Mouse (Mus musculus): ENCODE results near the gene Ano10.
"Not testable (repeated sequence)": the region's sequence is repeated elsewhere in the genome, so short reads cannot be mapped to it uniquely, and the experiment has no call there.

Ano10 gene

DNA sequence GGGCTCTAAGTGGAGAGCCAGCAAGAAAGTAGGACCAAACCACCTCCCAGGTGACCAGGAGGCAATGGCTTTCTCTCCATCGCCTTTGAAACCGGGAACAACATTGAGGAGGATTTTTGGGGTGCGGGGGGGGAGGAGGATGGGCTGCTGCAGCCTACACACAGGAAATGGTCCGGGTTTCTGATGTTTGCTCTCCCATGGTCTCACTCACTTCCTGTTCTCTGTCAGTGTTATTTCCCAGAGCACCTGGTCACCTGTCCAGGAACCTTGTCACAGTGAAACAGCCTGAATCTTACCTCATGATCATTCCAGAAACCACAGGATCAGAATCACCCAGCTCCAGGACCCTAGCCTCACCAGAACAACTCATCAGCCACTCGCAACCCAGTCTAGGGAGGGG is 100.4 kb downstream of the Ano10 start:
- DNase-seq, result no peak

DNA sequence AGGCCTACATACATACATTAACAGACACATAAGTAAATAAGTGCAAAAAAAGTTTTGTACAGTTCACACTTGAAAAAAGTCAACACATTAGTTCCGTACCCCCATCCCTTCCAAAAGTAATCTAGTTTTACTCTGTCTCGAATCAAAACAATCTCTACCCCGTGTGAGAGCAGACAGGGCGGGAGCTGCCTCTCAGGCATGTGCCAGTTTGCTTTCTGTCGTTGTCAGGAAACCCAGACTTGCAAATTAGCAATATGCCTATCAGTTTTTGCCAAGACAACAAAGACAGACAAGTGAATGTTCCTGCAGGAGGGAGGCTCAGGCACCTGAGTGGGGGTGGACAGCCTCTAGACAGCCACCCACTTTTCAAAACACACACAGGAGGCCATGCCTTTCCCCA is 100.9 kb downstream of the Ano10 start:
- DNase-seq, result no peak

DNA sequence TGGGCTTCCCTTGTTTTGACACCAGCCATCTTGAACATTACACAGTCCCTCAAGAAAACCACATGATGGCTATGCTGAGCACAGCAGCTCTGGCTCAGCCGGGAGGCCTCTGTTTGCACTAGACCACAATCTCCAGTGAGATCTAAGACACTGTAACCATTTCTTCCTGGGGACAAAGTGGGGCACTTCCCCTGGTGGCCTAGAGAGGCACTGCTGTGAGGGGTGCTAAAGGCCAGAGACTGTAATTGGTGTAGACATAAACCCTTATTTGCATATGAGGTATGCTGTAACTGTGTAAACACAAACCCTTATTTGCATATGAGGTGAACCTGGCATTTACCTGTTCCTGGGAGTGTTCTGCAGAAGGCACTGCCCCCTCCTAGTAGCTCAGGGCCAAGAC is 105.5 kb downstream of the Ano10 start:
- no peak for DNase-seq

DNA sequence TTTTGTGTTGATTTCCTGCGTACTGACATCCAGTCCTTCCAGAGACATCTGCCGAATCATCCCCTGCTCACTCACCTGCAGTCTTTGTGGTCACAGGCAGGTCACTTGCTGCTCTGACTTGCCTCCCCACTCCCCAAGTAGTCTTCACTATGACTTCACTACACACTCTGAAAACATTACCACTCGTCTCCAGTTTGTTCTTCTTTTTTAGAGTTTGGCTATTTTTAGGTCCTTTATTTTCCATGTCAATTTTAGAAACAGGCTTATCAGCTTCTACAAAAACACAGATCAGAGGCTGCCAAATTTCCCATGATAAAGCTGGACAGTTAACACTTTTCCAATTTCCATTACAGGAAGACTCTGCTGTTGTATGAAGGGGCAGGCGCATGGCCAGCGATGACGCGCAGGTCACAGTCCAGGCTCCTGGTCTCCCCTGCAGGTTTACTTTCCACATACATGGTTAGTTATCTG is 106.7 kb downstream of the Ano10 start:
- no peak for DNase-seq

DNA sequence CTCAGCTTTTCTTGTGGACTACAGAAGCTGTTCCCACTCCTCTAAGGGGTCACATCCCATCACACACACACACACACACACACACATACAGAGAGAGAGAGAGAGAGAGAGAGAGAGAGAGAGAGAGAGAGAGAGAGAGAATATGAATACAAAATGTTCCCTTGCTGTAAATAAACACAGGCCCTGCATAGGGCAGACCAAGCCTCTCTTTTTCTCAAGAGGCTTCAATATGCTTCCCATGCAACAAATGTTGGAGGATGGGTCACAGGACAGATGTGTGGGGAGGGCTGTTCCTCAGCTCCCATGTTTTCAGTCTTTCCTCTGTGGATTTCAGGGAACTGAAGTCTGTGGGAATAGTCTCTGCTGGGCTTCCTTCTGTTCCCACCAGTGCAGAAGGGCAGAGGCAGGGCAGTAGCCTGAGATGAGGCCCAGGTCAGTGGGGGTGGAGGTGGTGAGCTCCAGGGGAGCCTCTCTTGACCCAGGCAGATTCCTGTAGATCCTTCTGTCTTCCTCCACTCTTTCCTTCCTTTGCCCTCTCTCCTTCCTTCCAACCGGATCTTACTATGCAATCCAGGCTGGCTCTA is 107.5 kb downstream of the Ano10 start:
- no peak for DNase-seq

DNA sequence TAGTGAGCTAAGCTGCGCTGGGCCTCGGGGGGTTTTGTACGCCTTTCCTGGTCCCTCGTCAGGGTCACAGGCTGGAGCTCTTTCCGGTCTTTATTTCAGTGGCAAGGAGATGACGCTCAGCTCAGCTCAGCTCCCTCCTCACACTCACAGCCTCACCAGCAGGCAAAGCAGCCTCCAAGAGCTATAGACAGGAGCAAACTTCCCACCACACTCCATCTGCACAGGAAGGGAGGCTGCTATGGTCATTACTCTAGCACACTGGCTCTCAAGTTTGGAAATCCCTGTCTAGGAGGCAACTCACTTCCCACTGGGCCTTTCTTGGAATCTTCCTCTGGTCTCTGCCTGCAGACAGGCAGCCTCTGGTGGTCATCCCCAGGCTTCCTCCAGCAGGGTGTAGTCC is 108.3 kb downstream of the Ano10 start:
- no peak for DNase-seq

DNA sequence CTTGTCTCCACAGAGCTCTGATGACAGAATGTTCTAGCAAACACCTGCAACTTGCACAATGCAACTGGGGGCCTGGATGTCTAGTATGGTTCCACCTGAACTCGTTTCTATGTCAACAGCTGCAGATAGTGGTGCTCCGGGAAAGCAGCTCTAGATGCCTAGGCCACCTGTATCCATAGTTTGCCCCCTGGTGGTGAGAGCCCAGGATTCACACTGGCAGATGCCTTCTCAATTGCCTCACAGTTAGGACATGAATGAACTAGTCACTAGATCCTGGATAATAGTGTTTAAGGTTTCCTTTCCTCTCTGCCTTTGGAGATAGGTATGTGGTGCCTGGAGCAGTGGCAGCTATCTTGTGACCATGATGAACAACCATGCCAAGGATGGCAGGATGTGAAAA is 109.2 kb downstream of the Ano10 start:
- DNase-seq, result peak; percentile 76

DNA sequence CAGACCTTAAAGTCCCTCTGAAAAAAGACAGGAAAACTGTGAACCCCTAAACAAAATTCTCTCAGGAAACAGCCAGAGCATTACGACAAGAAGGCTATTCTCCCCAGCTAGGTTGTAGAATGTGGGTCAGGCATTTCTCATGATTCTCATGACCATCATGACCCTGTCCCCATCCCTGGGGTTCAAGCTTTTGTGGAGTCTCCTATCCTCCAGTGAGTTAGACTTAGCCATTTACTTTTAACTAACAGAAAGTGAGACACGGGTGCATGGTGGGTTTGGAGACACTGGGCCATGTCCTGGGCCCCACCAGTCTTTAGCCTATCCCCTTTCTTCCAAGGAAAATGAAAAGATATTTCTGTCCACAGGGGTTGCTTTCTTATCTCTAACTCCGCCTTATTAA is 109.9 kb downstream of the Ano10 start:
- DNase-seq, result no peak

DNA sequence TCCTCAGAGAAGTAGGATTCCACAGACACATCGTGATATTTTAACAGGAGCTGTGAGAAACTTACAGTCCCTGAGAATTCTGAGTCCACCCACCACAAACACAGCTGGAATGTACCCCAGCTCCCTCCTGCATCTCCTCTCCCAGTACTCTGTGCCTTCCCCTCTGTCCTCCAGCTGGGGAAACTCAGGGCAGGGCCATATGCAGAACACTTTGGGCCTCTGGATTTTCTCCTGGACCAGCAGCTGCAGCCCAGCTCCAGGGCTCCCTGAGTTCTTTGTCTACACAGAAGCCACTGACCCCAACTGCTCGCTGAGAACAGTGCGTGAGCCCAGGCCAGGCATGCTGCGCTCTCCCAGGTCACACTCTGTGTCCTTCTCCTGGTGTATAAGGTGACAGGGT is 111.1 kb downstream of the Ano10 start:
- DNase-seq, result no peak

DNA sequence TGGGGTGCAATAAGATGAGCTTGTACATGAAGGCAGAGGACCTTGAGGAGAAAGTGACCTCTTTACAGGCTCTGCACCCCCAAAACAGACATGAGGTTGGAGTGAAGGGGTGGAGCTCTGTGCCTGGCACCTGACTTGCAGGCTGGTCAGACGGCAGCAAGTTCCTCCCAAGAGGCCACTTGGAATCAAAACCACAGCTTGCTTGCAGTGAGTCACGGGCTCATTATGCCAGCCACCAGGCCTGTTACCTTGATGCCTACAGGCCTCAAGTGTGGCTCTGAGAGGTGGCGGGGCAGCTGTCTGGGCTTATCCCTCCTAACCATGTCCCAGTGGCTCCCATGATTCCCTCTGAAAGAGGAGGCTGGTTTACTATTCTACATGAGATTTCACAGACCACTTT is 114.1 kb downstream of the Ano10 start:
- no peak for DNase-seq

DNA sequence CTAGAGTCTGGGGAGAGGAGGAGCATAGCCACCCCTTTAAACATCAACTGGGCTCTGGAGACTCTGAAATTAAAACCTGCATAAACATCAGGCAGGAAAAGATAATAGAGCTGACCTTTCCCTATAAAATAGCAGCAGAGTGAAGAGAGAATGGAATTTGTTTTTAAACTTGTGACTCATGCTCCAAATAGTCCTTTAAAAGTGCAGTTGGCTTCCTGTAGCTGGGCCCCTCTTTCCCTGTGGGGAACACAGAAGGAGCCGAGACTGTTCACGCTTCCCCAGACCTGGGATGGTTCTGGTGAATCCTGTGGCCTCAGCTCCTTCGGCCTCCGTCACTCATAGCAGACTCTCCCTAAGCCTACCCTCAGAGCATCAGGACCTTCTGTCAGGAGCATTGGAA is 115.8 kb downstream of the Ano10 start:
- no peak for DNase-seq

DNA sequence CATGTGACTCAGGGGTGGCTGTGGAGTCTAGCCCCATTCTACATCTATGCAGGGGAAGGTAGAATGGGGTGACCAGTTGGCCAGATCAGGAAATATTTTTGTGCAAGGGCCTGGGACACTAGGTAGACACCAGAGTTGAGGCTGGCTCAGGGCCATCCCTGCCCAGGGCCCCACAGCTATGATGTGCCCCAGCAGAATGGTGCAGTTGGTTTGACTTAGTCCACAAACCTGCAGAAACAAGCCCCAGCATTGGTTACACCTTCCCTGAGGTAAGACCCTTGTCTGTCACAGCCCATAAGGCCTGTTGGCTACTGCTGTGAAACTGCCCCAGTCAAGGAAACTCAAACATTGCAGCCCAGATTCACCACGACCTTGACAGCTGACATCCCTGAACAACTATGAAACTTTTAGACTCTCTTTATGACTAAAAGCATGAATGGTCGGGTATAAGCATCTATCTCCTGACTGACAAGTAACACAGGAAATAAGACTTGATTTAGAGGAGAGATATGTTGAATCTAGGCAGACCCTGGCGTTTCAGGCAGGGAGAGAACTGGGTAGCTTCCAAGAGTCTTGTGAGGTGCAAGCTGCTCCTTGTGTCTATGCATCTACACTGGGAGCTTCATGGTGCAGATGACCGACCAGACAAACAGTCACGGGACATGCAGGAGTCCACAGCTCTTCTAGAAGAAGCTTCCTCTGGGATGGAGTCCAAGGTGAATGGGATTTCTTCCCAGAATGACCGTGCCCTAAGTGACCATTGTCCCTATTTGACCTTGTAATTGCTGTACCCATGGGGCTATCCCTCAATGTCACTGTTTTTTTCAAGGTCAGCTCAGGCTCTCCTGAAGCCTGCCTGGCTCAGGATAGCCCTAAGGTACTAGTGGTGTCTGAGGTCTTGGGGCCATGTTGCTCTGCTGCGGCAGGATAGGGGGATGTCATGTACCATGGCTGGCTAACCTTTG is 116.7 kb downstream of the Ano10 start:
- no peak for DNase-seq

DNA sequence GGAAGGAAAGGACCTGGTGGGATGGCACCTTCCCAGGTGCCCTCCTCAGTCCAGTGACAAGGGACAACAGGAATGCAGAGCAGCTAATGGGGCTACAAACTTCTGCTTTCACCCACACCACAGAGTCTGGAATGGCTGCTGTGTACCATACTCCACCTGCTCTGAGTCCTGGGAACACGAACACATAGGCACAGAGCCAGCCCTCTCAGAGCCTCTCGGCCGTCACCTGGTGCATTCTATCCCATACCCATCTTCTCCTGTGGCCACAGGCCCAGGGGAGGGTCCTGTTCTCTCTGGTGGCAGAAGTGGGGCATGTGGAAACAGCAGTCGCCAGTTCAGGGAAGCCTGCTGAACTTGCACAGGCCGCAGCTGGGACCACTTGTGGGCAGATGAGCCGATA is 119.5 kb downstream of the Ano10 start:
- no peak for DNase-seq

DNA sequence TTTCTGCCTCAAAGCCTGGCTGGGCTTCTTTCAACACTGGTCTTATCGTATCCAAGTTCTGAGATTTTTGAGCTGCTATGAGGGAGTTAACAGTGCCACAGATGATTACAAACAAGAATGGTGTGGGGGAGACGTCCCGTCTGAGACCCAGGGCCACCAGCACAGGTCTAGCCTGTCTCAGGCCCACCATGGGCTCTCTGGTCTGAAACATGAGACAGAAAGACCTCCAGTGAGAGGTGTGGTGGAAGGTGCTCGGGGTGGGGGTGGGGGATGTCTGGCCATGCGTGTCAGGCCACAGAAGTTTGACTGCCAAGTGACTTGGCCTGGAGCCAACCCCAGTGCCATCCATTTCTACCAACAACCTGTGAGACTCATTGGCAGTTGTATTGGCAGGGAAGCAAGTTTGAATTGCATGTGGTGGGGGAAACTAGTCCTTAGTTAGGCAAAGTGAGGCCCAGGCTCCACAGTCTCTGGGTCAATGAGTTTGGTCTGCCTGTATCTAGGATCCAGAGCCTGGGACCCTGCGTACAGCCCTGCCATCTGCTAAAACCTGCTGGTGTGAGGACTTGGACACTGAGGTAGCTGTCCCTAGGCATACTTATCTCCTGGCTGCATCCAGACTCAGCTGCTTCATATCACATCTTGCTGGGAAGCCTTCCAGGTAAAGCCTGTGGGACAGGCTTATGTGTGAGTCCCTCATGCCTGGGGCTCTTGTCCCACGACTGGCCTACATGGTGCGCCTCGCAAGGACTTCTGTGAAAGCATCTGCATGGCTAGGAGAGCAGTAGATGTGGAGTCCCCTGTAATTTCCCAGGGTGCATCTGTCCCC is 120.6 kb downstream of the Ano10 start:
- no peak for DNase-seq

DNA sequence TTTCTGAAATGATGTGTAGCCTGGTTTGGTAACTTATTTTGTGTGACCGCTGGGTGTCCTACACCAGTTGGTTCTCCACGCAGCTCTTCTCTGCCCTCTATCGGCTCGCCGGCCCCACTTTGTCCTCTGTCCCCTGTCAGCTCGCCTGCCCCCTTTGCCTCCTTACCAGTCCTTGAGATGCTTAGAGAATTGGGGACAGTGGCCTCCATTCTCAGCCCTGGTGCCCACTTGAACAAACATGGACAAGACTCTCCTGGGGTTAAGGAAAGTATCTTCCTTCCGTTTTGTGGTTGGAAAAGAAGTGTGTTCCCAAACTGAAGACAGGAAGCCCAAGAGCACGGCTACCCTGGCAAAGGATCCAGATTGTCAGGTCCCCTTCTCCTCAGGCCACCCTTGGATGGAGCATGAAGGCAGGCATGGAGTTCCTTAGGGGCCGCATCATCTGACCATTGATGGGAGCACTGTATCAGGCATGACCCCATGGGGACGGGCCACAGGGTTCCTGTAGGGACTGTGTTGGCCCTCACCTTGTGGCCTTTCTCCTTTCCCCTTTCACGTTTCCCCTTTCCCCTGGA is 121.5 kb downstream of the Ano10 start:
- DNase-seq, result no peak

DNA sequence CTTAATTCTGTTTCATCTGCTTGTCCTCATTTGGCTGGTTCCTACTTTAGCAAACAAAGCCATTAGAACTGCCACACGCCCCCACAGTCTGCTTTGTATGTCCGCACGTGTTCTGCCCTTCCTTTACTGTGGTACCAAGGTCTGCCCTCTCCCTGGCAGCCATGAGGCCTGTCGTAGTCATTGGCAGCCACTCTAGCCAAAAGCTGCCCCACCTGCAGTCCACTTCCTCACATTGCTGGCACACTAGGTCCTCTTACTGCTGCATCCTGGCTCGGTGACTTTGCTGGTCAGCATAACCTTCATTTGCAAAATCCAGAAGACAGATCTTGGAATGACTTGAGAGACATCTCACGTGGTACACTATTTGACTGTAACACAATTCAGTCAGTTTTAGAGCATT is 124.3 kb downstream of the Ano10 start:
- DNase-seq, result peak; percentile 88

DNA sequence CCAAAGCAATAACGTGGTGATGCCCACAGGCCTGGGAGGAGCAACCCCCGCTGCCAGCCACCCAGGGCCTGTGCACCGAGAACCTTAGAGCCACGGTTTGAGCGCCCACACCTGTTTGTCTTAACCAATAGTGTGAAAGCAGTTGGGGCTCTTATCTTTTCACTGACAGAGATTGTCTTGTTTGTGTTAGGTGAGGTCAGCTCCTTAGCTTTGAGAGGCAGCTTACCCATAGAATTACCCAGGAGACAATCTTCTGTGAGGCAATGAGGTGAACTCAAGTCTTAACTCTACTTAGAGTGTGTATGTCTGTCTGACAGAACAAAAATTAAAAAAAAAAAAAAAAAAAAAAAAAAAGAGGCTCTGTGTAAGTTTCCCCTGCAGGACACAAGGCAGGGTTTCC is 126.5 kb downstream of the Ano10 start:
- DNase-seq, result not testable (repeated sequence)

DNA sequence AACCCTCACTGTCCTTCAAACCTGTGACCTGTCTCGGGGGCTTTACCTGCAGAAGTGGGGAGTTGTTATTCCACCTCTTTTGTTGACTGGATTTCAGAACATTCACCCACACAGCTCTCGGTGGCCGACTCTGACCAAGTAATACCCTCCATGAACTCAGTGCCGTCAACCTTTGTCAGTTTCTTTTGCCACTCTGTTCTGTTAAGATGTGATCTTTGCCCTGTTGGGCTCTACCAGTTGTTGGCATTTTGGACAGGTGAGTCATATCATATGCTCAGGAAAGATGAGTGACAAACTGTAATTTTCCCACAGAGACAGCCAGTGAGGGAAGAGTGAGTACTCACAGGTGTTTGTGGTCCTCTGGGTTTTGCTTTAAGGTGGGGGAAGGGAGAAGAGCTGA is 129.7 kb downstream of the Ano10 start:
- DNase-seq, result no peak

DNA sequence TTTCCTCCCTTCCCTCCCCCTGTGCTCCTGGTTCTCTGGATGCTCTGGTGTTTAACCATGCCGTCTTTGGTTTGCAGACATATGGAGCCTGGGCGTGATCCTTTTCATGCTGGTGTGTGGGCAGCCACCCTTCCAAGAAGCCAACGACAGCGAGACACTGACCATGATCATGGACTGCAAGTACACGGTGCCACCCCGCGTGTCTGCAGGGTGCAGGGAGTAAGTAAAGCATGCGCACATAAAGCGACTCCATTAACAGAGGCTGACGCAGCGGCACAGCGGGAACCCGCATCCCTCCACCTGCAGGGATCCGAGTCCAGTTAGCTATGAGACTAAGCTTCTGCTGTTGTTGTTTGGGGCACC is 137.2 kb downstream of the Ano10 start:
- DNase-seq, result no peak

DNA sequence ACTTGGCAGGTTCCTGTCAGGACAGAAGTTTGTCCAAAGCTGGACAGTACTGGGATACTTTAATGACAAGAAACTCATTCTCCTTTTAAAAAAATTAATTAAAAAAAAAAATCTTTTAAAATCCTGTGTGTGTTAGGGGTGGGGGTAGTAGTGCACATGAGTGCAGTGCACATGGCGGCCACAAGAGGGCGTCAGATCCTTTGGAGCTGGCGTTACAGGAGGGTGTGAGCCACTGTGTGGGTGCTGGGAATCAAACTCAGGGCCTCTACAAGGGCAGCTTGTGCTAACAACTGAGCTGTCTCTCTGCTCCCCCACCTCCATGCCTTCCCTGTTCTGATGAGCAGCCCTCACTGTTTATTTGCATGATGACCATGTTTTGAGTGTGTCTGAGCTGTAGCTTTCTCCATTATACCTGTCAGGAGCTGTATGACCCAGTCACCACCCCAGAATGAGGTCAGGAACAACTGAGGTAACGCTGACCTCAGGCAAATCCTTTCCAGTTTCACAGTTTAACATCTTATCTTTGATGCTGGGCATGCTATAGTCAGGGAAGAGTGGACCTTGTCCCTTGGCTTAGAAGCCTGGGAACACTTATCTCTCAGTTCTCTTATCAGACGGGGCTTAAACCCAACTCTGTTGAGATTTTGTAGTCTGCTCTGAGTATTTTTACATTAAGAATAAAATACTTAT is 137.7 kb downstream of the Ano10 start:
- DNase-seq, result no peak

DNA sequence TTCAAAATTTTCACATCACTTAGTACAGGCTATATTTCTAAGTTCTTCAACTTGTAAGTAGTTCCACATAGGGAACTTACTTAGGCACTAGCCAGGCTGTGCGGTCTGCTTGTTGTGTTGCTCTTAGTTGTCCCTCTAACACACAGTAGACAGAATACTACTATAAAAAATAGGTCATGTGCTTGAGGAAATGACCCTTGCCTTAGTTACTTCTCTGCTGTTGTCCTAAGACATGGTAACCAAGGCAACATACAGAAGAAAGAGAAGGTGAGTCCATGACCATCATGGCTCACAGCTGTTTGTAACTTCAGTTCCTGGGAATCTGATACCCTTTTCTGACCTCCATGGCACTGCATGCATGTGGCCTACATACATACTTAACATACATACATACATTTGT is 139.0 kb downstream of the Ano10 start:
- DNase-seq, result no peak

DNA sequence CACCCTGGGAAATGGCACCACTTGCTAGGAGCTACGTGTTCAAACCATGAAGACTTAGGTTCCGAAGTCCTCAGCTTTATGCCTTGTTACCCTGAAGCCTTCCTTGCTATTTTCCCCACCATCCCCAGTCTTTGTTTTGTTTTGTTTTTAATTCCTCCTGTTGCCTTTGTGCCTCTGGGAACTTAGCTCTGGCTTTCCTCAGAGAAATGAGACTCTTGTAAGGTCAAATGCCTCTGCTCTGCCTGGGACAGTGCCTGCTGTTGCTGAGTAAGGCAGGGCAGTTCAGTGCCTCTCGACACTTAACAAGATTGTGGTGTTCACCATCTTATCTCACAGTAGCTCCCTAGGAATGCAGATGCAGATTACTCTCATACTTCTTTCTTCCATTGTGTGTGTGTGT is 140.8 kb downstream of the Ano10 start:
- no peak for DNase-seq

DNA sequence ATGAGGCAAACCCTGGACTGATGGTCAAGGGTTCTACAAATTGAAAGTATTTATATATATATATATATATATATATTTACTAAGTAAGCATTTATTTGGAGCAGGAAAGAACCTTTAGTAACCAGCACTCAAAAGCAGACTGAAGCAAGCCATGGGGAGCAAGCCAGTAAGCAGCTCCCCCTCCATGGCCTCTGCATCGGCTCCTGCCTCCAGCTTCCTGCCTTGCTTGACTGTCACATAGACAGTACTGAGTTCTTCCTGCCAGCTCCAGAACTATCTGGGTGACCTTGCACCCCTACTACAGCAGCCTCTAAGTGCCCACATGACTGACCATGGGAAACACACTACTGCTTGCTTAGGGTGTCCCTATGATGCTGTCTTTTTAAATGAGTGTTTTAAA is 141.7 kb downstream of the Ano10 start:
- DNase-seq, result no peak

Measured in cerebellum, adult 11-12 months (tissue).